Mouse (Mus musculus): Measurements from ENCODE around the gene Rsbn1l.
"Not testable (repeated sequence)": the region's sequence is repeated elsewhere in the genome, so short reads cannot be mapped to it uniquely, and the experiment has no call there.

Gene Rsbn1l

DNA sequence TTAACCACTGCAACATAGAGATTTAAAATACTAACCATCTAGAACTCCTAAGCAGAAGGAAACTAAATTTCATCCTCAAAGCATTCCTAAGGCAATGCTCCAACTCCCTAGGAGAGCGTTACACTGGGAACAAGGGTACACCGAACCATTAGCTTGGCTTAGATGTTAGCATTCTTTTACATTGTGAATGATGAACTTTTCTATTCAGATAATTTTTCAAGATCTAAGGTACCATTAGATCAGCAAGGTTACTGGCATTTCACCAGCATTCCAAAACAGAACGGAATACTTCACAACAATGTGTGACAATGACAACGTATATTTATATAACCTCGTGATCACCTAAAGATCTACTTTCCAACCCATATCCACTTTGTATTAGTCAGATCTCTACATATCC, 6.1 kb downstream of the Rsbn1l start:
- DNase-seq: peak in 1 of 2 experiments; percentile 33

GRCm38 (mm10) chr5:20946906-20947305, 9.3 kb downstream of the Rsbn1l start:
- no peak for DNase-seq

GRCm38 (mm10) chr5:20944961-20945748, 11.0 kb downstream of the Rsbn1l start:
- DNase-seq: no peak

- not testable (repeated sequence) for DNase-seq
These were observed 12.4 kb downstream of the Rsbn1l start for GRCm38 (mm10) chr5:20943791-20944190.

DNA sequence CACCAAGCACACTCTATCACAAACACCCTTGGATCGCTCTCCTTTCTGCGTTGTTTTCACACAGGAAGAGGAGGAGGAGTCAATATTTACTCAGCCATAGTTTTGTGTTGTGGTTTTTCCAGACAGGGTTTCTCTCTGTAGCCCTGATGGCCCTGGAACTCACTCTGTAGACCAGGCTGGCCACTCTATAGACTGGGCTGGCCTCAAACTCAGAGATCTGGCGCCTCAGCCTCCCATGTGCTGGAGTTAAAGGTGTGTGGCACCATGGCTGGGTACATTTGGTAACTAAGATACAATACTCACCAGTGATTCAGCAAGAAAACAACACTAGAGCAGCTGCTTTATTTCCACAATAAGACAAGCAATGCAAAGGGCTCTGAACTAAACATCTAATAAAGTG, 13.7 kb downstream of the Rsbn1l start:
- DNase-seq: no peak

- peak; percentile 43 to 73 for DNase-seq
These were observed 15.0 kb downstream of the Rsbn1l start for GRCm38 (mm10) chr5:20941205-20941604.

DNA sequence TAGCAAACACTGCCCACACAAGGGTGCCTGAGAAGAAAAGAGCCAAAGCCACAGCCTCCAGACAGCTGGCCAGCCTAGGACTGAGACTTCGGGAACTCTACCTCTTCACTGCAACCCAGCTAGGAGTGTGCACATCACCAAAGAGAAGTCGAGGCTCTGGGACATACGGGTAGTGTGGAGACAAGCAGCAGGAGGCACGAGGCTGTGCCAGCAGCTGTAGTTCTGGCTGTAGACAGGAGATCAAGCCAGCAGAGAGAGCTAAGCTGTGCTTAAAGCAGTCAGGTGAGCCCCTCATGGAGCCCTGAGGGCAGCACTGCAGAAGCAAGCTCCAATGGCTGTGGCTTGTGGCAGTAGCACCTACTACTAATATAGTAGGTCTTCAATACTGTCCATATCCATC, 15.5 kb downstream of the Rsbn1l start:
- peak; percentile 40 to 48 for DNase-seq

DNA sequence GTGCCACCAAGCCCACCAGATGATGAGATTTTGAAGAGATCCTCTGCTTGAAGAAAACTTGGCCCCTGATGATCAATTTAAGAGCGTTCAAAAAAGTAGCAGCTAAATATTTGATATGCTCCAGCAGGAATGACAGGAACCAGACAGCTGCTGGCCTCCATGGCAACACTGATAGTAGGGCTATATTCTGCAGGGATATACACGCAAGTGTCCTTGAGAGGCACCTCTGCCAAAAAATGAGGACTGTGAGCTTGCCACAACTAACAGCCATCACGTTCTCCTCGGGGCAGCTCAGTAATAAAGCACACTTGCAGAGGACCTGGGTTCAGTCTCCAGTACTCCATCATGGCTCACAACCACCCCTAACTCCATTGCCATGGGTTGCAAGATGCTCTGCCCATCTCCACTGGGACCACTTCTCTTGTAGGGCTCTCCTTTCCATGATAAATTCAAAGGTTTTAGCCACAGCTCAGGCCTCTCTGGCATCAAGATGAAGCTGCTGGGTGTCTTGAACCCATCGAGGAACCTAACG, 16.1 kb downstream of the Rsbn1l start:
- no peak for DNase-seq

GRCm38 (mm10) chr5:20938523-20938922, 17.7 kb downstream of the Rsbn1l start:
- DNase-seq: no peak

DNA sequence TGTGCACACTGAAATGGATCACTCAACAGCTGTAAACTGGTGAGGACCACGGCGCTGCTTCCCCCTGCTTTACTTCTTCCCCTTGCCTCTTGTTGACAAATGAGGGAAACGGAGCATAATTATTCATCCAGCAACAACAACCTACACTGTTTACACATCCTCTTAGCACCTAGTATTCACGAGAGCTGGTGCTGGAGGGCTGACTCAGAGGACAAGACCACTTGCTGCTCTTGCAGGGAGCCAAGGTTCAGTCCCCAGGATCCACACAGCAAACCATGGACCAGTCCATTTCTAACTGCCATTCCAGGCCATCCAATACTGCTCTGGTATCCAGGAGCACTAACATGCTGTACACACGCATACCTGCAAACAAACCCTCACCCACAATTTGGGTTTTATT, 20.3 kb downstream of the Rsbn1l start:
- no peak for DNase-seq

DNA sequence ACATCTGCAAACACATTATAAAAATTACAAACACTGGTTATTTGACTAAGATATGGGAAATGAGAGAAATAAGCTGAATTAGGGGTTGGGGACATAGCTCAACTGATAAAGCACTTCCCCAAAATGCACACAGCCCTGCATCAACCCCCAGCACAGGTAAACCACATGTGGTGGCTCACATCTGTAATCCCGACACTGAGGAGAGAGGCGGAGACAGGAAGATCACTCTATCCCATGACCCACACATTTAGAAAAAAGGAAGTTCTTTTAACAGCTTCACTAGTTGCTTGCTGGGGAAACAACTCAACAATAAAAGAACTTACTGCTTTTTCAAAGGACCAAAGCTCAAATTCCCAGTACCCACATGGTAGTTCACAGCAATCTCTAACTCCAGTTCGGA, 23.6 kb downstream of the Rsbn1l start:
- DNase-seq: no peak

GRCm38 (mm10) chr5:20931300-20931699, 24.9 kb downstream of the Rsbn1l start:
- no peak for DNase-seq

DNA sequence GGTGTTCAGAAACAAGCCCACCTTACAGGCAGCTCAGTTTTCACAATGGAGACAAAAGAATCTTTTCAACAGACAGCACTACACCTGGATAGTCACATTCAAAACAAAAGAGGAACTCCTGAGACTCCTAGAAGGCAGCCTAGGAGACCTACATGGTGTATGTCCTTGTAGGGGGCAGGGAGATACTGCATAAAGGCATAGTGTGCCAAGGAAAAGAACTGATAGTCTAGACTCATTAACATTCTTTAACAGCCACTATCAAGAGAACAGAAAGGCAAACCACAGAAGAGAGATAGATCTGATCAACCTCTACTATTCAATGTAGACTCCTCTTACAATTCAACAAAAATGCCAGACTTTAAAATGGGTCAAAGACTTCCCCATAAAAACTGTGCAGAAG, 25.8 kb downstream of the Rsbn1l start:
- DNase-seq: no peak

DNA sequence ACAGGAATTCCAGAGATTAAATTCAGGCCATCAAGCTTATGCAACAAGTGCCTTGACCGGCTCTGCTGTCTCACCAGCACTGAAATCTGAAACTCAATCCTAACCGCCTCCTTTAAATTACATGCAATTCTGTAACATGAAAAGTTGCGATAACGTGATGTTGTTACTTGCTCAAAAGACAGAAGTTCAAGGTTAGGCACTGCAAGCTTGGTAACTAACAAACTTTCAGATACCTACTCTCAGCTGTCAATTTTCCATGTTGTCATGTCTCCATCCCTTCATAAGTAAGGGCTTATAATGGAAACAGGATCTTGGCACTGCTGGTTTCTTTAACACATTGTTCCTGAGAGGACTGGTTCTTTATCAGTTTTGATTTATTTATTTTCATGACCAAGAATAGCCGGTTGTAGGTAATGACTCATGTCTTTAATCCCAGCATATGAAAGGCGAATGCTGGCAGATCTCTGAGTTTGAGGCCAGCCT, 26.5 kb downstream of the Rsbn1l start:
- no peak for DNase-seq

DNA sequence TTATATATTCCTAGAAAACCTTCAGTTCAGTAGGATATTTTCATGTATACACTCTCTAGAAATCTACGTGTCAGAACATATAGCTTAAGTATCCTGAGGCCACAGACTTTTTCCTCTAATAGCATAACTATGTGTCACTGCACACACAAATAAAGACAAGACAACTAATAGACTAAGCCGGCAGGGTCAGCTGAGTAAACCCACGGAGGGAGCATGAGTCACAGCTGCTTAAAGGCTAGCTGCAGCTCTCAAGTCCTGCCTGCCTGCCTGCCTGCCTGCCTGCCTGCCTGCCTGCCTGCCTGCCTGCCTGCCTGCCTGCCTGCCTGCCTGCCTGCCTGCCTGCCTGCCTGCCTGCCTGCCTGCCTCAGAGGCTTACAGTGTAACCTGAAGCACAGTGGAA, 30.7 kb downstream of the Rsbn1l start:
- no peak for DNase-seq

DNA sequence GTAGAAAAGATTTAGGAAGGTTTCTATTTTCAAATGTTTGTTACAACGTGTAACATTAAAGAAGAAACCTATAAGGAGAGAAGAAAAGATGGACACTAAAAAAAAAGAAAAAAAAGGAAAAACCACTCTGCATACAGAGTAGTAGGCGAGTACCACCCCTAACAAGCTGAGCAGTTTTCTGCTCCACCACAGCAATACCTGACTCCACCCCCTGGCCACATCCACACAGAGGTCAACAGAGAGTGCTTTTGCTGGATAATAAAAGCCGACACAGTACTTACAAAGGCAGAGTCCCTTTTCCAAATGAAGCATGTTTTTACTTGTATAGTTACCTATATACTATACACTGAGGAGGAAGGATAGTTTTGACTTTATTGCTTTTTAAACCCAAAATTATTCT, 31.6 kb downstream of the Rsbn1l start:
- no peak for DNase-seq

GRCm38 (mm10) chr5:20919566-20919965, 36.6 kb downstream of the Rsbn1l start:
- DNase-seq: peak; percentile 14 to 27

- DNase-seq: no peak
These were observed 37.2 kb downstream of the Rsbn1l start for GRCm38 (mm10) chr5:20918967-20919366.

DNA sequence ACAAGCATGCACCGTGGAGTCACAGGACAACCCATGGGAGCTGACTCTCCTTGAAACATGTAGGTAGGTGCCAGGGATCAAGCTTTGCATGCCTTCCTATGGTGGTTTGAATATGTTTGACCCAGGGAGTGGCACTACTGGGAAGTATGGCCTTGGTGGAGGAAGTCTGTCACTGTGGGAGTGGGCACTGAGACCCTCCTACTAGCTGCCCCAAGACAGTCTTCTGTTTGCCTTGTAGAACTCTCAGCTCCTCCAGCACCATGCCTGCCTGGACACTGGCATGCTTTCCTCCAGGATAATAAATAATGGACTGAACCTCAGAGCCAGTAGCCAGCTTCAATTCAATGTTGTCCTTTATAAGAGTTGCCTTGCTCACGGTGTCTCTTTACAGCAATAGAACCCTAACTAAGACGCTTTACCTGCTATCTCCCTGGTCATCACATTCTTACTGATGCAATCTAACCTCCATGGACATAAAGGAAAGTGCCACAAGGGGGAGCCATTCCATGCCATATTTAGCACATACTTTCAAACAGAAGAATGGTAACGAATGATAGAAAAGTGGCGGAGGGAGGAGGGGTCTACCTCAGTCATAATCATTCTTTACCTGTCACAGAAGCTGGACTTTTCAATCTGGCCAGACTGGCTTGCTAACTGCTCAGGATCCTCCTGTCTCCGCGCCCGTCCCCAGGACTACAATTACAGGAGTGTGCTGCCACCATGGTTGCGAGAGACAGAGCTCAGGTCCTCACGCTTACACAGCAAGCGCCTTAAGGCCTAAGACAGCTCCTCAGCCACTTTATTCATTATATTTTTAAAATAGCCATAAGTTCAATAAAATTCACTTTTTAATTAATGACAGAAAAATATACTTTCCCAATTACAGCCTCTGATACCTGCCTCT, 42.6 kb downstream of the Rsbn1l start:
- peak; percentile 85 to 88 for DNase-seq

GRCm38 (mm10) chr5:20911741-20912140, 44.5 kb downstream of the Rsbn1l start:
- no peak for DNase-seq

- DNase-seq: no peak
These were observed 50.0 kb downstream of the Rsbn1l start for GRCm38 (mm10) chr5:20906191-20906590.

DNA sequence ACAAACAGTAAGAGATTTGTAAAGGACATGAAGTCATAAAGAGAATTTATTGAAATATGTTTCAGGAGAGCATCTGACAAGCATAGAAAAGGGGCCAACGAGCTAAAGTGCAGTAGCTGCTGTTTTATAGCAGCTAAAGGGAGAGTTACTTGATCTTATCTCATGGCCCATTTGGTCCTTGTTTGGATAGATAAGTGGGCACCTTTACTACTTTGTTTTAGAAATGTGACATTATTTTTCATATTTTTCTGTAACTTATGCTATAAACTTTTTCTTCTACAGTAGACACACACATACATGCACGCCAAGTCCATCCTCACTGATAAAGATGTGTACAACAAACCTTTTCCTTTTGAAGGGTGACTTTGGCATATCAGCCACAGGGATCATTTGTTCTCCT, 50.8 kb downstream of the Rsbn1l start:
- no peak for DNase-seq

DNA sequence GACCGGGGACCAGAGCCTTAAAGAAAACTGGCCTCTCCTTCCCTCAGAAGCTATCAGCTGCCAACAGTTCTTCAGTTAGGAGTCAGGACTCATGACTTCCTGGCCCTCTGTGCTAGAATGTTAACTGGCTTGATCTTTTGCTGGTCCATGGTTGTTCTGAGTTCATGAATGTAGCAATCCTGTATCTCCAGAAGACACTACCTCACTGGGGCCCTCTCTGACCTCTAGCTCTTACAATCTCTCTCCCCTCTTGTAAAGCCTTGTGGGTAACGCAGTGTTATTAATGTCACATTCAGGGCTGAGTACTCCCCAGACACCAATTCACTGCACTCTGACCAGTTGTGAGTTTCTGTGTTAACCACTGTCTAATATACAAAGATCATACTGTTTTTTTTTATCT, 51.6 kb downstream of the Rsbn1l start:
- no peak for DNase-seq
